Comparison of ENCODE assay signal across 8 mouse cellular contexts in the genomic region with DNA sequence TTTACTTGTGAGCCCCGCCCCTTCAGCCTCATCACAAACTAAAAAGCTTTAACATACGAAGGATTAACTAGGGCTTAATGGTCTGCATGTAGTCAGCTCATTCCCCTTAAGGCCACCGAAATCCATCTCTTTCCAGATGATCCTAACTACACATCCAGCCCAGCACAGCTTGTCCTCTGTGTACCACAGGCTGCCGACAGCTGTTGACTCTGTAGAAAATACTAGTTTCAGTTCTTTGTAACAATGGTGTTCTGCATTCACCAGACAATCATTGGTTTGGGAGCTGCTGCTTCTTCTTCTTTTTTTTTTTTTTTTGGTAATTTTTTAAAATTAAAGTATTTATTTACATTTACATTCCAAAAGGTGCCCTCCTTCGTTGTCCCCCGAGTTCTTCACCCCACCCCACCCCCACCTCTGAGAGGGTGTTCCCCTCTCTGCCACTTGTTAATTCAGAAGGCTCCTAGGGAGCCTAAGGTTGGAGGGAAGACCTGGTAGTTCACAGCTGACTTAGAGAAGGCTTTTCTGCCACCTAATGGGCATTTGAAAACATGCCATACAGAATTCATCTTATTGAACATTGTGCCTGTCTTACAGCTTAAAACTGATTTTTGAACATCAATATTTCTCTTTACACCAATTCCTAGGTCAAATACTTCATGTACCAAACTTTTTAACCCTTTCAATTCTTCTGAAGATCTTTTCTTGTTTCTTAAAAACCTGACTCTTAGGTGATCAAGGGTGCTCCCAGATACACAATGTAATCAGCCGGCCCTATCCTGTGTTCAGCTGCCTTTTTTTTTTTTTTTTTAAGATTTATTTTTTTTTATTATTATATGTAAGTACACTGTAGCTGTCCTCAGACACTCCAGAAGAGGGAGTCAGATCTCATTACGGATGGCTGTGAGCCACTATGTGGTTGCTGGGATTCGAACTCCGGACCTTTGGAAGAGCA. TPM values are rescaled to one million over a fixed set of nuclear protein-coding genes. Genes with fewer than 3 reads are reported as not detected.
A peak's percentile ranks its signal among the peaks of the same experiment; 100 is the strongest.
DNase-seq lines count a peak whose midpoint lies in the region; ATAC-seq and TF ChIP-seq lines count a peak whose summit lies in the region.

No protein-coding gene starts in this region.

- ATAC-seq in kidney, embryonic 15.5 days (replicated peaks; ENCODE audit: low FRiP score) = no peak

- H3K4me3 ChIP-seq in kidney, adult 2 months (ENCODE audit: insufficient read depth, low read depth, low read length) = no peak overlapping the region
- H3K4me3 ChIP-seq in kidney, embryonic 15.5 days (replicated peaks) = no peak overlapping the region

- H3K27ac ChIP-seq in kidney, adult 2 months (ENCODE audit: insufficient read depth, low read depth, low read length) = no peak overlapping the region
- no peak overlapping the region for H3K27ac ChIP-seq in kidney, embryonic 15.5 days

- TF ChIP-seq POLR2A in kidney, adult 2 months (IDR thresholded peaks at IDR 0.05; ENCODE audit: low read depth, low read length) = no peak
- TF ChIP-seq POLR2A in brain, embryonic 14.5 days (IDR thresholded peaks at IDR 0.05; ENCODE audit: borderline replicate concordance, extremely low read depth, insufficient read depth, insufficient read length, poor library complexity, severe bottlenecking) = no peak

- H3K27me3 ChIP-seq in kidney, adult 2 months (replicated peaks; ENCODE audit: control insufficient read depth, insufficient read depth, low read length) = no peaks in the 10 kb centered on the region
- H3K27me3 ChIP-seq in kidney, embryonic 15.5 days = no peaks in the 10 kb centered on the region

- no peak overlapping the region for H3K4me2 ChIP-seq in kidney, embryonic 15.5 days

- no peaks in the 10 kb centered on the region for H3K36me3 ChIP-seq in kidney, adult 2 months (ENCODE audit: control insufficient read depth, insufficient read depth, low read length)
- H3K36me3 ChIP-seq in kidney, embryonic 15.5 days = peaks cover 16% of the 10 kb centered on the region

- no peaks in the 10 kb centered on the region; the same call in 1 of the 2 replicates for H3K4me1 ChIP-seq in kidney, adult 2 months (ENCODE audit: control insufficient read depth, insufficient read depth, low read length)
- H3K4me1 ChIP-seq in kidney, embryonic 15.5 days = no peaks in the 10 kb centered on the region

- H3K9me3 ChIP-seq in kidney, embryonic 15.5 days (replicated peaks) = no peaks in the 10 kb centered on the region

- H3K9ac ChIP-seq in kidney, embryonic 15.5 days = no peak overlapping the region

- peak; percentile 26; the same call in 1 of the 2 replicates for TF ChIP-seq CTCF in kidney, adult 2 months (conservative IDR thresholded peaks at IDR 0.05; ENCODE audit: insufficient read depth, insufficient read length, low read depth, low read length)
- peak; percentile 57; the same call in 1 of the 2 replicates for TF ChIP-seq CTCF in brain, embryonic 14.5 days (IDR thresholded peaks at IDR 0.05; ENCODE audit: borderline replicate concordance, extremely low read depth, insufficient read depth, insufficient read length)

- peak; percentile 23 for DNase-seq in kidney, adult 2 months
- peak; percentile 62 for DNase-seq in ES-CJ7 (ENCODE audit: low read depth, low spot score)
- DNase-seq in brain, embryonic 14.5 days (ENCODE audit: low read depth) = peak; percentile 80
- DNase-seq in lung, postnatal 36 days = peak; percentile 38
- no peak for DNase-seq in cerebellum, adult 11-12 months
- no peak for DNase-seq in right cerebral cortex, postnatal 25 days
- no peak for DNase-seq in gastrocnemius, postnatal 4 days (ENCODE audit: low spot score in 2 of 2)

- WGBS in kidney, adult 2 months = 61% methylated on average over 10 of the region's 10 CpGs
- 64% methylated on average over 10 of the region's 10 CpGs for WGBS in kidney, embryonic 15.5 days

RNA-seq across cellular contexts. Expression of a gene that starts 23.2 kb away (rescaled TPM):
- 13.2 and 16.8 TPM in 2 replicates for polyA plus RNA-seq in kidney, adult 2 months (2012; rRNA removed)
- 45.5 and 50.8 TPM in 2 replicates for polyA plus RNA-seq in kidney, embryonic 15.5 days (2015; fragmentation: Nextera tagmentation; extraction: Ambion mirVana)
- 80.7 and 82.0 TPM in 2 replicates for polyA plus RNA-seq in brain, embryonic 14.5 days (2012; rRNA removed)
- total RNA-seq in gastrocnemius, postnatal 4 days (2021) = 10 to 100 TPM; 58.3 to 65.7 TPM

RNA-seq across cellular contexts. Expression of a gene that starts 23.9 kb away (rescaled TPM):
- 15.5 and 19.8 TPM in 2 replicates for polyA plus RNA-seq in kidney, adult 2 months (2012; rRNA removed)
- 44.7 and 46.8 TPM in 2 replicates for polyA plus RNA-seq in kidney, embryonic 15.5 days (2015; fragmentation: Nextera tagmentation; extraction: Ambion mirVana)
- polyA plus RNA-seq in brain, embryonic 14.5 days (2012; rRNA removed) = 75.5 and 82.1 TPM in 2 replicates
- total RNA-seq in gastrocnemius, postnatal 4 days (2021) = 10 to 100 TPM; 27.6 to 38.2 TPM

RNA-seq across cellular contexts. Expression of a gene that starts 51.8 kb away (rescaled TPM):
- polyA plus RNA-seq in kidney, adult 2 months (2012; rRNA removed) = 5.5 and 5.9 TPM in 2 replicates
- polyA plus RNA-seq in kidney, embryonic 15.5 days (2015; fragmentation: Nextera tagmentation; extraction: Ambion mirVana) = 14.0 and 15.3 TPM in 2 replicates
- polyA plus RNA-seq in brain, embryonic 14.5 days (2012; rRNA removed) = 11.1 and 15.6 TPM in 2 replicates
- 10 to 100 TPM; 19.3 to 22.2 TPM for total RNA-seq in gastrocnemius, postnatal 4 days (2021)

Comparison
In these comparisons a context has a peak if more than half of its experiments do, and no peak if none do; other contexts are left out.
1. DNase-seq: peak in kidney, adult 2 months (single experiment), ES-CJ7 (single experiment), brain, embryonic 14.5 days (single experiment) and lung, postnatal 36 days (single experiment); none in cerebellum, adult 11-12 months (single experiment), right cerebral cortex, postnatal 25 days (single experiment) and gastrocnemius, postnatal 4 days (0 of 2).